ENCODE assay signal across 27 mouse cellular contexts in the genomic region with DNA sequence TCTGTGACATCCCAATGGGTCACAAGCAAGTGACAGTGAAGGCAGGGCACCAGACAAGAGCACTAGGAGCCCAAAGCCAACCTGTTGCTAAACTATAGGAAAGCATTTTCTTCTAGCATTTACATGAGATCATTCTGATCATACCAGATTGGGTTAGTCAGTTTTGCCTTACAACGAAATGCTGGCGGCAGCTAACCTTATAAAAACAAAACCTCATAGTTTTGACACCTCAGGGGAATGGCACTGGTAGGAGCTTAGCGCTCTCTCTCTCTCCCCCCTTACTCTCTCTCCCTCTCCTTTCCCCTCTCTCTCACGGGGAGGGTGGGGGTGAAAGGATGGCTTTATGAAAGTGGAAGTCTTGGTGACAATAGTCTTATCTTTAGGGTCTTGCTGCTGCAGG.
"Had no signal": no experiment of that assay in that cellular context is flagged by ENCODE, and none has a peak within 500 bp of the region (broad histone marks: within the 10 kb centered on the region; RNA-seq: fewer than 3 reads in every experiment).

No protein-coding gene starts in this region.

- H3K9me3 ChIP-seq: embryonic facial prominence, embryonic 12.5 days; embryonic facial prominence, embryonic 13.5 days; embryonic facial prominence, embryonic 15.5 days; forebrain, embryonic 10.5 days; forebrain, embryonic 12.5 days; forebrain, embryonic 13.5 days; forebrain, embryonic 15.5 days had no signal

- H3K4me3 ChIP-seq: embryonic facial prominence, embryonic 12.5 days; embryonic facial prominence, embryonic 13.5 days; embryonic facial prominence, embryonic 15.5 days; erythroblast, embryonic 14.5 days; forebrain, embryonic 10.5 days; forebrain, embryonic 12.5 days; forebrain, embryonic 13.5 days; forebrain, embryonic 15.5 days; gastrocnemius, adult 2 months; heart, adult 2 months had no signal

- H3K4me2 ChIP-seq: embryonic facial prominence, embryonic 12.5 days; embryonic facial prominence, embryonic 13.5 days; embryonic facial prominence, embryonic 15.5 days; forebrain, embryonic 12.5 days; forebrain, embryonic 13.5 days; forebrain, embryonic 15.5 days had no signal

- DNase-seq: cerebellum, adult 8-10 months; cerebellum, adult 9-10 months; cerebellum, adult 9-11 months; cerebellum, postnatal 10 days; cerebellum, postnatal 14 days; cerebellum, postnatal 25 days; cerebellum, postnatal 36 days; embryo, embryonic 11 days; forebrain, postnatal 0 days; gastrocnemius, adult 2 months; gastrocnemius, postnatal 10 days; gastrocnemius, postnatal 14 days; gastrocnemius, postnatal 25 days; gastrocnemius, postnatal 36 days; heart, adult 11 months; heart, adult 18-20 months; heart, adult 2 months had no signal

- H3K27me3 ChIP-seq: embryonic facial prominence, embryonic 12.5 days; embryonic facial prominence, embryonic 13.5 days; embryonic facial prominence, embryonic 15.5 days; forebrain, embryonic 12.5 days; forebrain, embryonic 13.5 days; forebrain, embryonic 15.5 days had no signal

- H3K27ac ChIP-seq: embryonic facial prominence, embryonic 12.5 days; embryonic facial prominence, embryonic 13.5 days; embryonic facial prominence, embryonic 15.5 days; forebrain, embryonic 10.5 days; forebrain, embryonic 12.5 days; forebrain, embryonic 13.5 days; forebrain, embryonic 15.5 days; gastrocnemius, adult 2 months; heart, adult 2 months had no signal

- H3K4me1 ChIP-seq: forebrain, embryonic 10.5 days had no signal

- ATAC-seq: forebrain, embryonic 13.5 days; forebrain, embryonic 14.5 days; forebrain, embryonic 15.5 days; forebrain, embryonic 16.5 days; forebrain, postnatal 0 days had no signal

- H3K36me3 ChIP-seq: embryonic facial prominence, embryonic 12.5 days; embryonic facial prominence, embryonic 15.5 days; forebrain, embryonic 10.5 days; forebrain, embryonic 12.5 days; forebrain, embryonic 15.5 days had no signal

- H3K9ac ChIP-seq: embryonic facial prominence, embryonic 12.5 days; embryonic facial prominence, embryonic 13.5 days; embryonic facial prominence, embryonic 15.5 days; forebrain, embryonic 12.5 days; forebrain, embryonic 13.5 days; forebrain, embryonic 15.5 days; forebrain, postnatal 0 days had no signal
